Mouse (Mus musculus): ENCODE data around the gene Gm27021.

The Gm27021 gene

GRCm38 (mm10) chr8:120667561-120668373 is at the start of gene Gm27021, which contains the start of gene Cox4i1:
Gene Gm27021 (minus strand): TSS chr8:120668079.
Gene Cox4i1 (plus strand): TSS chr8:120668222.
- DNase-seq = peak; percentile 99

- peak; percentile 96 for DNase-seq
Observed at GRCm38 (mm10) chr8:120715996-120716680, 48.3 kb upstream of the Gm27021 start.

- DNase-seq = peak; percentile 94
Observed at GRCm38 (mm10) chr8:120715200-120715599, 47.3 kb upstream of the Gm27021 start.

- no peak for DNase-seq
Observed at GRCm38 (mm10) chr8:120709176-120709575, 41.3 kb upstream of the Gm27021 start.

GRCm38 (mm10) chr8:120706193-120706592 is 38.3 kb upstream of the Gm27021 start:
- DNase-seq = no peak

- no peak for DNase-seq
Observed at GRCm38 (mm10) chr8:120705163-120705562, 37.3 kb upstream of the Gm27021 start.

GRCm38 (mm10) chr8:120704203-120704602 is 36.3 kb upstream of the Gm27021 start:
- peak; percentile 96 for DNase-seq

- DNase-seq = peak; percentile 94
Observed at GRCm38 (mm10) chr8:120701758-120702465, 34.0 kb upstream of the Gm27021 start.

- peak; percentile 95 for DNase-seq
Observed at GRCm38 (mm10) chr8:120700053-120700452, 32.2 kb upstream of the Gm27021 start.

- peak; percentile 93 for DNase-seq
Observed at GRCm38 (mm10) chr8:120699565-120699964, 31.7 kb upstream of the Gm27021 start.

GRCm38 (mm10) chr8:120699079-120699478 is 31.2 kb upstream of the Gm27021 start:
- peak; percentile 94 for DNase-seq

- DNase-seq = peak; percentile 95
Observed at GRCm38 (mm10) chr8:120698426-120698825, 30.5 kb upstream of the Gm27021 start.

GRCm38 (mm10) chr8:120697979-120698272 is 30.0 kb upstream of the Gm27021 start:
- no peak for DNase-seq

- peak; percentile 96 for DNase-seq
Observed at GRCm38 (mm10) chr8:120697154-120697978, 29.5 kb upstream of the Gm27021 start.

GRCm38 (mm10) chr8:120696401-120697153 is 28.7 kb upstream of the Gm27021 start:
- DNase-seq = peak; percentile 96

- peak; percentile 91 for DNase-seq
Observed at GRCm38 (mm10) chr8:120693861-120694493, 26.1 kb upstream of the Gm27021 start.

- no peak for DNase-seq
Observed at GRCm38 (mm10) chr8:120692934-120693333, 25.1 kb upstream of the Gm27021 start.

- peak; percentile 91 for DNase-seq
Observed at GRCm38 (mm10) chr8:120688511-120688910, 20.6 kb upstream of the Gm27021 start.

- peak; percentile 98 for DNase-seq
Observed at GRCm38 (mm10) chr8:120687786-120688185, 19.9 kb upstream of the Gm27021 start.

GRCm38 (mm10) chr8:120686576-120686975 is 18.7 kb upstream of the Gm27021 start:
- peak; percentile 92 for DNase-seq

- peak; percentile 99 for DNase-seq
Observed at GRCm38 (mm10) chr8:120686051-120686450, 18.2 kb upstream of the Gm27021 start.
